Mouse (Mus musculus) embryonic facial prominence, embryonic 14.5 days (tissue): ENCODE measurements around the gene Calml4. TPM values are rescaled to one million over a fixed set of nuclear protein-coding genes. Genes with fewer than 3 reads are reported as not detected.
A peak's percentile ranks its signal among the peaks of the same experiment; 100 is the strongest.

Experiments
- ATAC-seq: fragments of 200-750 bp; cut with Nextera tagmentation; 2 replicates; pipeline ENCODE4 v1.8.0; 2017; ENCODE audit warnings: low read depth, moderate number of reproducible peaks, moderate TSS enrichment
- DNase-seq: peaks from one replicate; pipeline ENCODE4 v3.0.0-alpha.2; 2015; ENCODE audit warnings: low spot score
- H3K27ac ChIP-seq: fragments of 300-500 bp; sonication (generic); replicated peaks from 2 replicates; pipeline ENCODE4 v1.5.1; 2014; ENCODE audit warnings: low read depth, mild to moderate bottlenecking, low read length, moderate library complexity
- H3K27me3 ChIP-seq: fragments of 300-500 bp; sonication (generic); replicated peaks from 2 replicates; pipeline ENCODE4 v1.6.1; 2014; ENCODE audit warnings: low read length; ENCODE audit not compliant: control insufficient read depth, insufficient read depth
- H3K36me3 ChIP-seq: fragments of 300-500 bp; sonication (generic); 2 replicates; pipeline ENCODE4 v1.6.1; 2014; ENCODE audit warnings: low read length, mixed read lengths; ENCODE audit not compliant: control insufficient read depth, insufficient read depth
- H3K4me1 ChIP-seq: fragments of 300-500 bp; sonication (generic); 2 replicates; pipeline ENCODE4 v1.6.1; 2014; ENCODE audit warnings: antibody characterized with exemption, low read length; ENCODE audit not compliant: control insufficient read depth, insufficient read depth
- H3K4me2 ChIP-seq: fragments of 300-500 bp; sonication (generic); 2 replicates; pipeline ENCODE4 v1.6.1; 2014; ENCODE audit warnings: low read depth, mild to moderate bottlenecking, low read length, moderate library complexity, mixed read lengths
- H3K4me3 ChIP-seq: fragments of 300-500 bp; sonication (generic); 2 replicates; pipeline ENCODE4 v1.5.1; 2014; ENCODE audit warnings: low read depth, mild to moderate bottlenecking, low read length
- H3K9ac ChIP-seq: fragments of 300-500 bp; sonication (generic); 2 replicates; pipeline ENCODE4 v1.6.1; 2014; ENCODE audit warnings: low read depth, mild to moderate bottlenecking, low read length, moderate library complexity, mixed read lengths
- H3K9me3 ChIP-seq: fragments of 300-500 bp; sonication (generic); 2 replicates; pipeline ENCODE4 v1.6.1; 2016; ENCODE audit warnings: low read length; ENCODE audit not compliant: control insufficient read depth
- WGBS: fragments of 180-500 bp; shearing (Covaris S2); extraction: QIAGEN DNeasy Blood & Tissue Kit; methylation state at CpG from one replicate; pipeline ENCODE4 v1.1.7; 2014; 5-methylcytosine and 5-hydroxymethylcytosine counted together
- polyA plus RNA-seq: library from polyadenylated mRNA; unstranded; fragments of >200 nt; fragmentation: Nextera tagmentation; extraction: Ambion mirVana; gene quantifications from 2 replicates; pipeline ENCODE4 v1.2.1, GENCODE M21; 2014

Gene Calml4
- polyA plus RNA-seq, 1 experiment from 2014 or later: 16.5 TPM

DNA sequence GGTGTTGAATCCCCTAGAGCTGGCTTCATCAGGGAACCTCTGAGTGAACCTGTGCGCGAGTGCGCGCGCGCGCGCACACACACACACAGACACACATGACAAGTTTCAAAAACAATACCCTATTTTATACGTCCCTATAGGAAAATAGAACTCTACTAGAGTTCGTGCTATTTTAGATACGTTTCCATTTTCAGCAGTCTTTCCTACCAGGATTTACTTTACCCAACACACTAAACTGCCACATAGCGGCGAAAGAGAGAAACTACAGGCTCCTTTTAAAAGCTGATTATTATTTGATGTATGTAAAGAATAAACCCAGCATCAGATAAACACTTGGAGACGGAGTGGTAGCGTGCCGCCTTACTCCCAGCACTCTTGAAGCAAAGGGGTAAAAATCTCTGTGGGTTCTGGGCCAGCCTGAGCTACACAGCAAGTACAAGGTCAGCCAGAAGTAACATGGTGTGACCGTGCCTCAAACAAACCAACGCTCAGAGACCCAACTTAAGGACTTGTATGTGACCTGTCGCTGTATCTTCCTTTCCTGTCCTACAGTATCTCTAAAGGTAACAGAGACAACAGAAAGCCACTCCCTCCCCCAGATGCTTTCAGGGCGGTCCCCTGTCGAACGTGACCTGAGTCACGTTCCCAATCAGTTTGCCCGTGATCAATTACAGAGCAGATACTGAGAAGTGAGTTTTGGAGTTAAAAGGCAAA is 29.8 kb upstream of the Calml4 start:
- no peaks in the 10 kb centered on the region for H3K36me3 ChIP-seq
- ATAC-seq (no peak; the same call in 1 of the 2 replicates), DNase-seq (peak; percentile 81)
- H3K4me2 ChIP-seq: peak overlapping the region; percentile 52
- peak overlapping the region; percentile 34 for H3K4me3 ChIP-seq
- 7% methylated on average over 24 of the region's 24 CpGs for WGBS
- H3K9me3 ChIP-seq: no peaks in the 10 kb centered on the region
- peaks cover 3% of the 10 kb centered on the region; the same call in 1 of the 2 replicates for H3K4me1 ChIP-seq
- H3K9ac ChIP-seq: no peak overlapping the region
- H3K27ac ChIP-seq: peak overlapping the region; percentile 30
- H3K27me3 ChIP-seq: no peaks in the 10 kb centered on the region

GRCm38 (mm10) chr9:62828662-62829086 is 29.2 kb upstream of the Calml4 start:
- Histone ChIP-seq H3K9ac (no peak overlapping the region), H3K4me1 (peaks cover 3% of the 10 kb centered on the region; the same call in 1 of the 2 replicates), H3K36me3 (no peaks in the 10 kb centered on the region), H3K27ac (peak overlapping the region; percentile 30), H3K9me3 (no peaks in the 10 kb centered on the region), H3K27me3 (no peaks in the 10 kb centered on the region), H3K4me3 (peak overlapping the region; percentile 34), H3K4me2 (peak overlapping the region; percentile 52)
- WGBS: under 1% methylated on average over 20 of the region's 23 CpGs
- ATAC-seq (peak; percentile 95), DNase-seq (peak; percentile 98)

- 77% methylated on average over 6 of the region's 6 CpGs for WGBS
- Histone ChIP-seq H3K36me3 (no peaks in the 10 kb centered on the region), H3K4me2 (no peak overlapping the region), H3K27ac (no peak overlapping the region), H3K9me3 (no peaks in the 10 kb centered on the region), H3K4me3 (no peak overlapping the region), H3K9ac (no peak overlapping the region), H3K4me1 (peaks cover 3% of the 10 kb centered on the region; the same call in 1 of the 2 replicates), H3K27me3 (no peaks in the 10 kb centered on the region)
- DNase-seq (no peak), ATAC-seq (no peak)
These were observed 28.0 kb upstream of the Calml4 start for GRCm38 (mm10) chr9:62829877-62830276.

DNA sequence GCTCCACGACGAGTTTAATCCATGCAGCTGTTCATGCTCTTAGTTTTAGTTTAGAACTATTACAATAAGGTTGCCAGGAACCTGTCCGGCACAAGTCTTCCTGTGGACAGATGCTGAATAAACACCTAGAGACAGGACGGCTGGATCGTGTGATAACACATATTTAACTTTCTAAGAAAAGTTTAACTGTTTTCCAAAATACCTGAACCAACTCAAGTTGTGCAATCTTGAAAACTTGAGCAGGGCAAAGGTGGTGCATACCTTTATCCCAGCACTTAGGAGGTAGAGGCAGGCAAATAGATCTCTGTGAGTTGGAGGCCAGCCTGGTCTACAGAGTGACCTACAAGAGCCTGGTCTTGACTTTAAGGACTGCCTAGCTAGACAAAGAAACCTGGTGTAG is 23.0 kb upstream of the Calml4 start:
- Histone ChIP-seq H3K4me1 (peaks cover 11% of the 10 kb centered on the region), H3K9me3 (no peaks in the 10 kb centered on the region), H3K36me3 (no peaks in the 10 kb centered on the region), H3K9ac (no peak overlapping the region), H3K27ac (no peak overlapping the region), H3K4me3 (no peak overlapping the region), H3K27me3 (no peaks in the 10 kb centered on the region), H3K4me2 (no peak overlapping the region)
- no peak for ATAC-seq
- WGBS: 74% methylated on average over 5 of the region's 5 CpGs
- DNase-seq: no peak

GRCm38 (mm10) chr9:62835705-62836446 is 22.0 kb upstream of the Calml4 start:
- peaks cover 11% of the 10 kb centered on the region for H3K4me1 ChIP-seq
- DNase-seq (no peak), ATAC-seq (no peak)
- H3K27me3 ChIP-seq: no peaks in the 10 kb centered on the region
- H3K9me3 ChIP-seq: no peaks in the 10 kb centered on the region
- no peak overlapping the region for H3K4me2 ChIP-seq
- H3K4me3 ChIP-seq: no peak overlapping the region
- no peak overlapping the region for H3K9ac ChIP-seq
- whole genome bisulfite sequencing: 36% methylated on average over 4 of the region's 4 CpGs
- H3K27ac ChIP-seq: no peak overlapping the region
- no peaks in the 10 kb centered on the region for H3K36me3 ChIP-seq

GRCm38 (mm10) chr9:62837611-62838010 is 20.3 kb upstream of the Calml4 start:
- H3K9ac ChIP-seq: no peak overlapping the region
- H3K4me2 ChIP-seq: no peak overlapping the region; the same call in 1 of the 2 replicates
- H3K36me3 ChIP-seq: no peaks in the 10 kb centered on the region
- peaks cover 11% of the 10 kb centered on the region for H3K4me1 ChIP-seq
- H3K27me3 ChIP-seq: no peaks in the 10 kb centered on the region
- ATAC-seq (no peak), DNase-seq (no peak)
- WGBS: 52% methylated on average over 3 of the region's 3 CpGs
- 0 out of 2 replicates have a peak overlapping the region, but pooled peaks have one; percentile 35 for H3K27ac ChIP-seq
- no peak overlapping the region for H3K4me3 ChIP-seq
- no peaks in the 10 kb centered on the region for H3K9me3 ChIP-seq

GRCm38 (mm10) chr9:62838146-62838505 is 19.8 kb upstream of the Calml4 start:
- 15% methylated on average over 8 of the region's 8 CpGs for WGBS
- ATAC-seq (0 out of 2 replicates have a peak, but pooled peaks have one; percentile 2), DNase-seq (no peak)
- Histone ChIP-seq H3K27ac (peak overlapping the region; percentile 35; the same call in 1 of the 2 replicates), H3K9me3 (no peaks in the 10 kb centered on the region), H3K4me1 (peaks cover 11% of the 10 kb centered on the region), H3K4me3 (peak overlapping the region; percentile 69), H3K9ac (peak overlapping the region; percentile 89), H3K27me3 (no peaks in the 10 kb centered on the region), H3K4me2 (peak overlapping the region; percentile 85), H3K36me3 (no peaks in the 10 kb centered on the region)

DNA sequence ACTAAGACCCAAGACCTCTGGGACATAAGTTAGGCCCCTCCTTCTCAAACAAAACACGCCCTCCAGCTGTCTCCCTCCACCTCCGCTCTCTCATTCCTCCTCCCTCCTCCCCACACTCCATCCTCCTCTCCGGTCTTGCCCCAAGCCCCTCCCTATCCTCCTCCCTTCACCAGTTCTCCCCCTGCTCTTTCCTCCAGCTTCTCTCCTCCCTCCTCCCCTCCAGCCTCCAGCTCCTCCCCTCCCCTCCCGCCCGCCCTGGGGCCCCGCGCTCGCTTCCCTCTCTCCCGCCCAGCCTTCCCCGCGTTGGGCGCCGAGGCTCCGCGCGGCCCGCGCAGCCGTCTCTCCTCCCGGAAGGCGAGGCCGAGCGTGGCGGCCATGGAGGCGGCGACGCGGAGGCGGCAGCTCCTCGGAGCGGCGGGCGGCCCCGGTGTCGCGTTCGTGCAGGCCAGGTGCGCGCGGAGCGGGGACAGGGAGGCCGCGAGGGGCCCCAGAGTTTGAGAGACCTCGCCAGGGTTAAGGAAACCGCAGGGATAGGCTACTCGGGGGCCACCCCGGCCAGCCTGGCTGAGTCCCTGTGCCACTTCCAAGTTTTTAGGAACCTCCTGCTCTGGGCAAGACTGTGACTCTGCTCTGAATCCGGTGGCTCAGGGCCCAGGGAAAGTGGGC is 19.2 kb upstream of the Calml4 start, which contains the start of gene Cln6:
TSS of gene Cln6 (plus strand) at position 280 of the 666 bp plus-strand sequence.
- Histone ChIP-seq H3K27me3 (no peaks in the 10 kb centered on the region), H3K9ac (peak within 1 kb of the TSS; percentile 89), H3K9me3 (no peaks in the 10 kb centered on the region), H3K4me1 (peaks cover 11% of the 10 kb centered on the region), H3K27ac (peak within 1 kb of the TSS; percentile 84), H3K4me3 (peak within 1 kb of the TSS; percentile 69), H3K4me2 (peak within 1 kb of the TSS; percentile 85), H3K36me3 (no peaks in the 10 kb centered on the region)
- ATAC-seq: peak; percentile 91
- 1% methylated on average over 33 of the region's 48 CpGs for WGBS
- DNase-seq: peak; percentile 96
